Mouse (Mus musculus): ENCODE measurements around the gene Vwa5b1.
A peak's percentile ranks its signal among the peaks of the same experiment; 100 is the strongest.

Vwa5b1 gene

GRCm38 (mm10) chr4:138524769-138525168 is 110.9 kb downstream of the Vwa5b1 start:
- peak; percentile 98 for DNase-seq

- no peak for DNase-seq
These were observed 111.9 kb downstream of the Vwa5b1 start for GRCm38 (mm10) chr4:138523775-138524174.

GRCm38 (mm10) chr4:138522296-138522695 is 113.4 kb downstream of the Vwa5b1 start:
- peak; percentile 99 for DNase-seq

GRCm38 (mm10) chr4:138517153-138517789 is 118.4 kb downstream of the Vwa5b1 start:
- no peak for DNase-seq

- DNase-seq = no peak
These were observed 119.2 kb downstream of the Vwa5b1 start for GRCm38 (mm10) chr4:138516448-138516847.

Data from heart, adult 11 months (tissue).